7 mouse cellular contexts compared by ENCODE assay signal in genomic region chr12:4840010-4840409, GRCm38 (mm10). TPM values are rescaled to one million over a fixed set of nuclear protein-coding genes. Genes with fewer than 3 reads are reported as not detected.
DNase-seq lines count a peak whose midpoint lies in the region; ATAC-seq and TF ChIP-seq lines count a peak whose summit lies in the region.

No protein-coding gene starts in this region.

- no peaks in the 10 kb centered on the region for H3K36me3 ChIP-seq in kidney, postnatal 0 days (ENCODE audit: insufficient read depth, low read length)
- H3K36me3 ChIP-seq in intestine, postnatal 0 days (ENCODE audit: control insufficient read depth, insufficient read depth): no peaks in the 10 kb centered on the region
- H3K36me3 ChIP-seq in midbrain, postnatal 0 days (ENCODE audit: insufficient read depth, low read length): 0 out of 2 replicates have a peak, but pooled peaks cover 2% of the 10 kb centered on the region

- no peak overlapping the region for H3K9ac ChIP-seq in kidney, postnatal 0 days (ENCODE audit: low read depth, low read length)
- no peak overlapping the region for H3K9ac ChIP-seq in intestine, postnatal 0 days (ENCODE audit: low read depth, low read length)
- H3K9ac ChIP-seq in midbrain, postnatal 0 days (replicated peaks; ENCODE audit: low read length, poor library complexity, severe bottlenecking): no peak overlapping the region

- WGBS in kidney, postnatal 0 days: 55% methylated on average over 6 of the region's 6 CpGs
- 46% methylated on average over 6 of the region's 6 CpGs for WGBS in intestine, postnatal 0 days
- WGBS in midbrain, postnatal 0 days: 60% methylated on average over 6 of the region's 6 CpGs

- no peak for DNase-seq in kidney, postnatal 0 days (ENCODE audit: low spot score)
- DNase-seq in kidney, adult 18-20 months: no peak
- no peak for DNase-seq in midbrain, postnatal 0 days (ENCODE audit: low spot score)
- no peak for DNase-seq in adrenal gland, postnatal 36 days
- DNase-seq in right cerebral cortex, postnatal 4 days: no peak

- H3K9me3 ChIP-seq in kidney, postnatal 0 days (replicated peaks; ENCODE audit: low read length): no peaks in the 10 kb centered on the region
- no peaks in the 10 kb centered on the region for H3K9me3 ChIP-seq in intestine, postnatal 0 days (ENCODE audit: control insufficient read depth)
- H3K9me3 ChIP-seq in midbrain, postnatal 0 days (ENCODE audit: low read length): no peaks in the 10 kb centered on the region

- H3K27ac ChIP-seq in kidney, postnatal 0 days: no peak overlapping the region
- H3K27ac ChIP-seq in intestine, postnatal 0 days (ENCODE audit: low read depth, low read length): no peak overlapping the region
- H3K27ac ChIP-seq in midbrain, postnatal 0 days (ENCODE audit: low read depth, low read length): no peak overlapping the region

- 0 out of 2 replicates have a peak overlapping the region, but pooled peaks have one; percentile 96 for H3K4me2 ChIP-seq in kidney, postnatal 0 days (ENCODE audit: low read length)
- H3K4me2 ChIP-seq in intestine, postnatal 0 days (replicated peaks; ENCODE audit: low read depth): peak overlapping the region; percentile 100
- H3K4me2 ChIP-seq in midbrain, postnatal 0 days (ENCODE audit: low read depth, low read length, poor library complexity, severe bottlenecking): peak overlapping the region; percentile 90

- no peak overlapping the region for H3K4me3 ChIP-seq in kidney, postnatal 0 days (replicated peaks; ENCODE audit: low read depth, low read length)
- no peak overlapping the region for H3K4me3 ChIP-seq in intestine, postnatal 0 days (ENCODE audit: low read depth, low read length)
- H3K4me3 ChIP-seq in midbrain, postnatal 0 days (ENCODE audit: low read depth, low read length): peak overlapping the region; percentile 89; the same call in 1 of the 2 replicates

- H3K27me3 ChIP-seq in kidney, postnatal 0 days (ENCODE audit: insufficient read depth, low read length): no peaks in the 10 kb centered on the region
- H3K27me3 ChIP-seq in intestine, postnatal 0 days (replicated peaks; ENCODE audit: control insufficient read depth, insufficient read depth, low read length): no peaks in the 10 kb centered on the region
- no peaks in the 10 kb centered on the region for H3K27me3 ChIP-seq in midbrain, postnatal 0 days (ENCODE audit: insufficient read depth, low read length)

- ATAC-seq in kidney, postnatal 0 days (replicated peaks; ENCODE audit: low FRiP score, low read depth): no peak
- ATAC-seq in common myeloid progenitor, adult 5-6 weeks (replicated peaks; ENCODE audit: low read depth, poor library complexity, severe bottlenecking): peak; percentile 43
- no peak for ATAC-seq in intestine, postnatal 0 days
- ATAC-seq in midbrain, postnatal 0 days (ENCODE audit: low FRiP score): no peak

- TF ChIP-seq CTCF in kidney, postnatal 0 days (IDR thresholded peaks at IDR 0.05; ENCODE audit: low read depth): no peak
- TF ChIP-seq CTCF in intestine, postnatal 0 days (IDR thresholded peaks at IDR 0.05; ENCODE audit: low read depth): no peak
- TF ChIP-seq CTCF in midbrain, postnatal 0 days (IDR thresholded peaks at IDR 0.05): no peak

- H3K4me1 ChIP-seq in kidney, postnatal 0 days (replicated peaks; ENCODE audit: insufficient read depth, low read length): 0 out of 2 replicates have a peak, but pooled peaks cover 13% of the 10 kb centered on the region
- no peaks in the 10 kb centered on the region for H3K4me1 ChIP-seq in intestine, postnatal 0 days (replicated peaks; ENCODE audit: control insufficient read depth, insufficient read depth, low read length)
- no peaks in the 10 kb centered on the region for H3K4me1 ChIP-seq in midbrain, postnatal 0 days (ENCODE audit: insufficient read depth, low read length)

RNA-seq across cellular contexts. Expression of gene Fkbp1b, which starts 1.4 kb away (rescaled TPM):
- polyA plus RNA-seq in kidney, postnatal 0 days (2015; fragmentation: Nextera tagmentation; extraction: Ambion mirVana): 7.6 and 8.8 TPM in 2 replicates
- total RNA-seq in common myeloid progenitor, adult 5-6 weeks (2017): 2.8 and 8.4 TPM in 2 replicates
- 16.2 and 20.6 TPM in 2 replicates for polyA plus RNA-seq in intestine, postnatal 0 days (2015; fragmentation: Nextera tagmentation; extraction: Ambion mirVana)
- total RNA-seq in midbrain, postnatal 0 days (2014; rRNA removed): 55.5 and 82.1 TPM in 2 replicates
- 80.5 and 83.8 TPM in 2 replicates for polyA plus RNA-seq in midbrain, postnatal 0 days (2015; fragmentation: Nextera tagmentation; extraction: Ambion mirVana)
- 1 to 10 TPM; 4.2 to 5.4 TPM for total RNA-seq in adrenal gland, postnatal 36 days (2021)

RNA-seq across cellular contexts. Expression of gene Wdcp, which starts 3.1 kb away (rescaled TPM):
- polyA plus RNA-seq in kidney, postnatal 0 days (2015; fragmentation: Nextera tagmentation; extraction: Ambion mirVana): 15.1 and 15.6 TPM in 2 replicates
- total RNA-seq in common myeloid progenitor, adult 5-6 weeks (2017): 6.9 TPM in 2 replicates
- 7.3 and 8.7 TPM in 2 replicates for polyA plus RNA-seq in intestine, postnatal 0 days (2015; fragmentation: Nextera tagmentation; extraction: Ambion mirVana)
- 9.7 and 11.0 TPM in 2 replicates for total RNA-seq in midbrain, postnatal 0 days (2014; rRNA removed)
- polyA plus RNA-seq in midbrain, postnatal 0 days (2015; fragmentation: Nextera tagmentation; extraction: Ambion mirVana): 11.0 and 11.6 TPM in 2 replicates
- 1 to 10 TPM; 7.3 to 8.4 TPM for total RNA-seq in adrenal gland, postnatal 36 days (2021)

RNA-seq across cellular contexts. Expression of gene Sf3b6, which starts 22.7 kb away (rescaled TPM):
- polyA plus RNA-seq in kidney, postnatal 0 days (2015; fragmentation: Nextera tagmentation; extraction: Ambion mirVana): 333 and 389 TPM in 2 replicates
- total RNA-seq in common myeloid progenitor, adult 5-6 weeks (2017): 174 and 177 TPM in 2 replicates
- 367 and 375 TPM in 2 replicates for polyA plus RNA-seq in intestine, postnatal 0 days (2015; fragmentation: Nextera tagmentation; extraction: Ambion mirVana)
- total RNA-seq in midbrain, postnatal 0 days (2014; rRNA removed): 72.9 and 84.7 TPM in 2 replicates
- 299 and 341 TPM in 2 replicates for polyA plus RNA-seq in midbrain, postnatal 0 days (2015; fragmentation: Nextera tagmentation; extraction: Ambion mirVana)
- total RNA-seq in adrenal gland, postnatal 36 days (2021): 100 to 1,000 TPM; 104 to 110 TPM

RNA-seq across cellular contexts. Expression of gene Mfsd2b, which starts 34.1 kb away (rescaled TPM):
- 0.38 and 0.41 TPM in 2 replicates for polyA plus RNA-seq in kidney, postnatal 0 days (2015; fragmentation: Nextera tagmentation; extraction: Ambion mirVana)
- total RNA-seq in common myeloid progenitor, adult 5-6 weeks (2017): 65.2 and 78.7 TPM in 2 replicates
- polyA plus RNA-seq in intestine, postnatal 0 days (2015; fragmentation: Nextera tagmentation; extraction: Ambion mirVana): 0.55 and 0.61 TPM in 2 replicates
- 1.1 and 2.5 TPM in 2 replicates for total RNA-seq in midbrain, postnatal 0 days (2014; rRNA removed)
- 1.3 and 1.5 TPM in 2 replicates for polyA plus RNA-seq in midbrain, postnatal 0 days (2015; fragmentation: Nextera tagmentation; extraction: Ambion mirVana)
- total RNA-seq in adrenal gland, postnatal 36 days (2021): under 1 TPM; 0.30 to 0.60 TPM
